Mouse (Mus musculus): ENCODE measurements at regions not wholly inside any gene's neighbourhood (a gene's known extent, or its start where the extent isn't known, plus 50 kb on each side); places are given as distances from the start of the nearest gene placed in this dataset.

DNA sequence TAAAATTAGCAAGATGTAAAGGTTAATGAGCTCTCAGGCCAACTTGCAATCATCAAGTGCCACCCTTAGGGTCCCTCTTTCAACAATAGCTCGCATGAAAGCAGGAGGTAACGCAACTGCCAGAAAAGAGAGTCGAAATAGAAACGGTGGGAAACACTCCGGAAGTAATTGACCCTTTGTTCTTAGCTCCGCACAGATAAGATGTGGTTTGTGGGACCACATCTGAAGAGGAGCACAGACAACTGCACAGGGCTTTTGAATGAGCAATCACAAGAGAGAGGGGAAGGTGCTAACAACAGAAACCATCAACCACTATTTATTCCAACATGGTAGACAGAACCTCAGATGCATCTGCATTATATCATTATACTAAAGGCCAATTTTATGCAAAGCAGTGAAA is 112.0 kb upstream of the Rad23b start:
- 77% methylated on average over 6 of the region's 6 CpGs for WGBS

GRCm38 (mm10) chr4:55240450-55240849 is 109.4 kb upstream of the Rad23b start:
- Histone ChIP-seq H3K4me3 (ENCODE audit: low read depth, low read length) (no peak overlapping the region), H3K4me2 (replicated peaks; ENCODE audit: low read depth) (no peak overlapping the region), H3K27me3 (replicated peaks; ENCODE audit: control insufficient read depth, insufficient read depth, low read length) (no peaks in the 10 kb centered on the region), H3K9me3 (ENCODE audit: control insufficient read depth) (no peaks in the 10 kb centered on the region), H3K4me1 (replicated peaks; ENCODE audit: control insufficient read depth, insufficient read depth, low read length) (no peaks in the 10 kb centered on the region), H3K9ac (ENCODE audit: low read depth, low read length) (no peak overlapping the region), H3K27ac (ENCODE audit: low read depth, low read length) (no peak overlapping the region), H3K36me3 (ENCODE audit: control insufficient read depth, insufficient read depth) (no peaks in the 10 kb centered on the region)
- peak; percentile 98 for TF ChIP-seq CTCF (IDR thresholded peaks at IDR 0.05; ENCODE audit: low read depth)
- WGBS, result 4% methylated on average over 7 of the region's 7 CpGs
- no peak for ATAC-seq

More for the DNA sequence above, 112.0 kb upstream of the Rad23b start:
- Histone ChIP-seq H3K9ac (ENCODE audit: low read depth, low read length) (no peak overlapping the region), H3K36me3 (ENCODE audit: control insufficient read depth, insufficient read depth) (no peaks in the 10 kb centered on the region), H3K27me3 (replicated peaks; ENCODE audit: control insufficient read depth, insufficient read depth, low read length) (no peaks in the 10 kb centered on the region), H3K27ac (ENCODE audit: low read depth, low read length) (no peak overlapping the region), H3K4me3 (ENCODE audit: low read depth, low read length) (no peak overlapping the region), H3K4me1 (replicated peaks; ENCODE audit: control insufficient read depth, insufficient read depth, low read length) (no peaks in the 10 kb centered on the region), H3K9me3 (ENCODE audit: control insufficient read depth) (no peaks in the 10 kb centered on the region), H3K4me2 (replicated peaks; ENCODE audit: low read depth) (no peak overlapping the region)
- TF ChIP-seq CTCF (IDR thresholded peaks at IDR 0.05; ENCODE audit: low read depth), result no peak
- ATAC-seq, result no peak

- Histone ChIP-seq H3K9ac (ENCODE audit: low read depth, low read length) (no peak overlapping the region), H3K27ac (ENCODE audit: low read depth, low read length) (no peak overlapping the region), H3K4me3 (ENCODE audit: low read depth, low read length) (no peak overlapping the region), H3K4me2 (replicated peaks; ENCODE audit: low read depth) (no peak overlapping the region), H3K36me3 (ENCODE audit: control insufficient read depth, insufficient read depth) (no peaks in the 10 kb centered on the region), H3K9me3 (ENCODE audit: control insufficient read depth) (no peaks in the 10 kb centered on the region), H3K4me1 (replicated peaks; ENCODE audit: control insufficient read depth, insufficient read depth, low read length) (no peaks in the 10 kb centered on the region), H3K27me3 (replicated peaks; ENCODE audit: control insufficient read depth, insufficient read depth, low read length) (no peaks in the 10 kb centered on the region)
- WGBS, result 74% methylated on average over 4 of the region's 4 CpGs
- no peak for ATAC-seq
- no peak for TF ChIP-seq CTCF (IDR thresholded peaks at IDR 0.05; ENCODE audit: low read depth)
Observed at GRCm38 (mm10) chr4:55242331-55242730, 107.5 kb upstream of the Rad23b start.

DNA sequence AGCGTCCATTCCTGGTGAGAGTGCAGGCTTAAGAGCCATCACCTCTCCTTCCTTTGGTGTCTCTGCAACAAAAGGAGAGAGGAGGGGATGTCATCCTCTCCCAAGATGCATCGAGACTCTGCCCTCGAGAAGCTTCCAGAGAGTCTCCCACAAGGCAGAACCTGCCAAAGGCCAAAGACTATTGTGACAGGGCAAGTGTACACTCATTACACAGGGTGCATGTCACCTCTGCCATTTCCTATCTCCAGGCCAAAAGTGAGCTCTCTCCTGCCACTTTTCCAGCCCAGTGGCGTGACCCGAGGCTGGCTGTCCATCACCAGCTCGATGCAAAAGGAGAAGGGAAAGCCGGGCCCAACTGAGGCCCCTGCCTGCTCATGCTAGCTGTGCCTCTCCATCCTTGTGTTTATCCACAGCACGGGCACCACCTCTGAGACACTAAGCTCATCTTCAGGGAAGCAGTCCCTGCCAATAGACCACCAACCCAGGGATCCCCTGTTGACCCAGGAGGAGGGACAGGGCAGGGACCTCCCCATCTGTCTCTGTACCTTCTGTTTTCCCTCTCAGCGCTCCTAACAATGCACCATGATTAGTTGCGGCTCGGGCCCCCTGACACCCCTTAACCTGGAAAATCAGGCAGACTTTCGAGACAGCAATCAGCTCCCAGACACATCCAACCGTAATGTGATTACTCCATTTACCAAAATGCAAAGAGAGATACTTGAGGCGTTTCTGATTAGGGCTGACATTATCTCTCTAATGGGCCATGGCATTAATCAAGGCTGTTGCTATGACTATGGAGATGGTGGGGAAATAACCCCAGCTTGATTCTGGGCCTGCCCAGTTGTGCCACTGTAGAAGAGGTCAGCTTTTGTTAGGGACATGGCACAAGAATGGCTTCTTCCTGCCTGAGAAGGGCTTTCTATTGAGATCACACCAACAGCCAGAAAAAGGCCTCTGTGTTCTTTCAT is 106.5 kb upstream of the Rad23b start:
- no peak for TF ChIP-seq CTCF (IDR thresholded peaks at IDR 0.05; ENCODE audit: low read depth)
- ATAC-seq, result no peak
- 79% methylated on average over 14 of the region's 14 CpGs for WGBS
- Histone ChIP-seq H3K4me3 (ENCODE audit: low read depth, low read length) (no peak overlapping the region), H3K27ac (ENCODE audit: low read depth, low read length) (no peak overlapping the region), H3K4me1 (replicated peaks; ENCODE audit: control insufficient read depth, insufficient read depth, low read length) (no peaks in the 10 kb centered on the region), H3K9me3 (ENCODE audit: control insufficient read depth) (no peaks in the 10 kb centered on the region), H3K4me2 (replicated peaks; ENCODE audit: low read depth) (no peak overlapping the region), H3K9ac (ENCODE audit: low read depth, low read length) (no peak overlapping the region), H3K36me3 (ENCODE audit: control insufficient read depth, insufficient read depth) (no peaks in the 10 kb centered on the region), H3K27me3 (replicated peaks; ENCODE audit: control insufficient read depth, insufficient read depth, low read length) (no peaks in the 10 kb centered on the region)

DNA sequence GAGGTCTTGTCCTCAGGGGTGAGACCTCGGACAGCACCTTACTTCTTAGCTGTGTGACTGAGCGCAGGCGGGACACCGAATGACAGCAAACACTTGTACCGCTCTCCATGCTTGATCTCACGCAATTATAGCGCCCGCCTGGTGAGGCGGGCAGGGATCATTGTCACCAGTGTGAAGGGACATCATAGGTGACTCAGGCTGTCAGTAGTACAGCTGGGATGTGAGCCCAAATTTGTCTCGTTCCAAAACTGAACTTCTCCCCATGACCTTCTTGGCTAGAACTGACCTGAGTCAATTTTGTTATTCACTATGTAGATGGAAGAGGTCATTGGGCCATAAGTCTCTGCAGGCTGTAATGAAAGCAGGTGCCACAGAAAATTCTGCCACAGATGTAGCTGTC is 104.1 kb upstream of the Rad23b start:
- Histone ChIP-seq H3K27me3 (replicated peaks; ENCODE audit: control insufficient read depth, insufficient read depth, low read length) (no peaks in the 10 kb centered on the region), H3K9me3 (ENCODE audit: control insufficient read depth) (no peaks in the 10 kb centered on the region), H3K27ac (ENCODE audit: low read depth, low read length) (no peak overlapping the region), H3K4me1 (replicated peaks; ENCODE audit: control insufficient read depth, insufficient read depth, low read length) (no peaks in the 10 kb centered on the region), H3K9ac (ENCODE audit: low read depth, low read length) (no peak overlapping the region), H3K4me3 (ENCODE audit: low read depth, low read length) (no peak overlapping the region), H3K36me3 (ENCODE audit: control insufficient read depth, insufficient read depth) (no peaks in the 10 kb centered on the region), H3K4me2 (replicated peaks; ENCODE audit: low read depth) (no peak overlapping the region)
- TF ChIP-seq CTCF (IDR thresholded peaks at IDR 0.05; ENCODE audit: low read depth), result no peak
- ATAC-seq, result no peak
- WGBS, result 85% methylated on average over 10 of the region's 10 CpGs

DNA sequence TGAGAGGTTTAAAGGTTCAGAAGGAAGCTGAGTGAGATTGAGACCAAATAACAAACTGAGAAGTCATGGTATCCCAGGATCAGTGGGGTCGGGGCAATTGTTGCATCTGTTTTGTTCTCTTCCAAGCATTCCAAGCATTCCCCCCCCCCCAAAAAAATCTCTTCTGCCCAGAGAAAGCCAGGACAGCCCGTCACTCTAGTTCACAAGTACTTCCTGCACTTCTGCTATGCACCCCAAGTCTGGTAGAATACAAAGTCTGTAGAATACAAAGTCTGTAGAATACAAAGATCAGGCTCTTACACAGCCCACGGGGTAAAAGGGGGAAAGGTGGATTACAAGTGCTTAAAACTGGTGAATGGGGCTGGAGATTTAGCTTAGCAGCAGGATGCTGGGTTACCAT is 99.5 kb upstream of the Rad23b start:
- no peak for ATAC-seq
- no peak overlapping the region for H3K4me2 ChIP-seq (replicated peaks; ENCODE audit: low read depth)
- no peak for TF ChIP-seq CTCF (IDR thresholded peaks at IDR 0.05; ENCODE audit: low read depth)

More for the DNA sequence above, 99.5 kb upstream of the Rad23b start:
- Histone ChIP-seq H3K4me3 (ENCODE audit: low read depth, low read length) (no peak overlapping the region), H3K9ac (ENCODE audit: low read depth, low read length) (no peak overlapping the region), H3K27ac (ENCODE audit: low read depth, low read length) (no peak overlapping the region), H3K9me3 (ENCODE audit: control insufficient read depth) (no peaks in the 10 kb centered on the region), H3K4me1 (replicated peaks; ENCODE audit: control insufficient read depth, insufficient read depth, low read length) (no peaks in the 10 kb centered on the region), H3K27me3 (replicated peaks; ENCODE audit: control insufficient read depth, insufficient read depth, low read length) (no peaks in the 10 kb centered on the region), H3K36me3 (ENCODE audit: control insufficient read depth, insufficient read depth) (no peaks in the 10 kb centered on the region)
- 40% methylated on average over 3 of the region's 3 CpGs for WGBS

Measured in intestine, postnatal 0 days (tissue).